Mouse (Mus musculus) left cerebral cortex, postnatal 14 days (tissue): Measurements from ENCODE around the gene Nrg4. TPM values are rescaled to one million over a fixed set of nuclear protein-coding genes. Genes with fewer than 3 reads are reported as not detected.

Source experiments
- total RNA-seq, 2 experiments: library from RNA; stranded (reverse); gene quantifications; 2 replicates each; pipeline ENCODE4 v1.2.3; 2021

Gene Nrg4
- total RNA-seq, 2 experiments from 2014 or later: 0.55 to 1.1 TPM

Other genes starting within 250 kb of the Nrg4 start
- 10 to 100 TPM; 51.5 to 52.2 TPM for gene Ube2q2, start 178.0 kb downstream of the Nrg4 start, total RNA-seq
- 10 to 100 TPM; 43.1 to 44.5 TPM for gene Fbxo22, start 117.9 kb downstream of the Nrg4 start, total RNA-seq
- 10 to 100 TPM in 1 of 2 experiments, 1 to 10 TPM in 1; 9.5 to 10.5 TPM for gene Tmem266, start 69 bp upstream of the Nrg4 start, total RNA-seq
- 10 to 100 TPM; 46.9 to 49.1 TPM for gene Etfa, start 185.4 kb upstream of the Nrg4 start, total RNA-seq
- gene Isl2, start 211.8 kb upstream of the Nrg4 start, total RNA-seq: not detected